Comparison of ENCODE assay signal across 8 mouse cellular contexts in the genomic region with DNA sequence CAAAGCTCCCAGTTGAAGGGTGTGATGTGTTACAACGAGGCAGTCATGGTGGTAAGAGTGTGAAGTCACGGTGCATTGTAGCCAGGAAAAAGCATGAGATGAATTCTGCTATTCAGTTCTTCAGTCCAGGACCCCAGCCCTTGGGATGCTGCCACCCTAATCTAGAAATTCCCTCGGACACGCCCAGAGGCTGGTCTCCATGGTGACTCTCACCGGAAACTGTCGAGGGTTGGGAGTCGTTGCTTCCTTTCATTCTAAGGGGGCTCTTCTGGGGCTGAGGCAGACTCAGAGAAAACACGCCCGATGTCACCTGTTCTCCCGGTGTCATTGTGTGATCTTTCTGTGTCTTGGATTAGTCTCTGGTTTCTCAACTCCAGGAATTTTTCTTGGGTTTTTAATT. TPM values are rescaled to one million over a fixed set of nuclear protein-coding genes. Genes with fewer than 3 reads are reported as not detected.
DNase-seq lines count a peak whose midpoint lies in the region; ATAC-seq and TF ChIP-seq lines count a peak whose summit lies in the region.

No protein-coding gene starts in this region.

- ATAC-seq in hindbrain, embryonic 15.5 days (ENCODE audit: low FRiP score, low read depth): no peak
- ATAC-seq in midbrain, postnatal 0 days (ENCODE audit: low FRiP score): no peak

- 9% methylated on average over 10 of the region's 10 CpGs for WGBS in heart, embryonic 10.5 days
- 3% methylated on average over 10 of the region's 10 CpGs for WGBS in hindbrain, embryonic 15.5 days
- 2% methylated on average over 10 of the region's 10 CpGs for WGBS in midbrain, postnatal 0 days

- TF ChIP-seq POLR2A in brain, embryonic 14.5 days (IDR thresholded peaks at IDR 0.05; ENCODE audit: borderline replicate concordance, extremely low read depth, insufficient read depth, insufficient read length, poor library complexity, severe bottlenecking): no peak

- no peaks in the 10 kb centered on the region for H3K9me3 ChIP-seq in heart, embryonic 10.5 days
- no peaks in the 10 kb centered on the region for H3K9me3 ChIP-seq in hindbrain, embryonic 15.5 days
- no peaks in the 10 kb centered on the region for H3K9me3 ChIP-seq in midbrain, postnatal 0 days (ENCODE audit: low read length)

- no peaks in the 10 kb centered on the region for H3K27me3 ChIP-seq in heart, embryonic 10.5 days (ENCODE audit: insufficient read depth, poor library complexity, severe bottlenecking)
- no peaks in the 10 kb centered on the region for H3K27me3 ChIP-seq in hindbrain, embryonic 15.5 days
- no peaks in the 10 kb centered on the region for H3K27me3 ChIP-seq in midbrain, postnatal 0 days (ENCODE audit: insufficient read depth, low read length)

- H3K9ac ChIP-seq in hindbrain, embryonic 15.5 days: no peak overlapping the region
- no peak overlapping the region for H3K9ac ChIP-seq in midbrain, postnatal 0 days (replicated peaks; ENCODE audit: low read length, poor library complexity, severe bottlenecking)

- H3K4me1 ChIP-seq in heart, embryonic 10.5 days: peaks cover 77% of the 10 kb centered on the region
- peaks cover 67% of the 10 kb centered on the region for H3K4me1 ChIP-seq in hindbrain, embryonic 15.5 days (replicated peaks)
- peaks cover 13% of the 10 kb centered on the region for H3K4me1 ChIP-seq in midbrain, postnatal 0 days (ENCODE audit: insufficient read depth, low read length)

- H3K4me2 ChIP-seq in hindbrain, embryonic 15.5 days: peak overlapping the region; percentile 41; the same call in 1 of the 2 replicates
- H3K4me2 ChIP-seq in midbrain, postnatal 0 days (ENCODE audit: low read depth, low read length, poor library complexity, severe bottlenecking): no peak overlapping the region

- DNase-seq in heart, embryonic 10.5 days (ENCODE audit: low spot score): no peak
- DNase-seq in heart, postnatal 14 days: no peak
- DNase-seq in brain, embryonic 14.5 days (ENCODE audit: low read depth): peak; percentile 59
- no peak for DNase-seq in midbrain, postnatal 0 days (ENCODE audit: low spot score)
- DNase-seq in right cerebral cortex, postnatal 4 days: no peak
- no peak for DNase-seq in adrenal gland, postnatal 14 days
- no peak for DNase-seq in left cerebral cortex, adult 8-10 months (ENCODE audit: low spot score in 2 of 2)

- H3K27ac ChIP-seq in heart, embryonic 10.5 days: peak overlapping the region; percentile 53
- H3K27ac ChIP-seq in hindbrain, embryonic 15.5 days (replicated peaks): peak overlapping the region; percentile 83
- peak overlapping the region; percentile 68; the same call in 1 of the 2 replicates for H3K27ac ChIP-seq in midbrain, postnatal 0 days (ENCODE audit: low read depth, low read length)

- intact Hi-C loops in heart, postnatal 14 days (cut with DNase I): loop anchor here (2.0 kb wide), 1 partner anchor 14 kb away; no protein-coding TSS in a partner anchor

- peak overlapping the region; percentile 37 for H3K4me3 ChIP-seq in heart, embryonic 10.5 days
- no peak overlapping the region for H3K4me3 ChIP-seq in hindbrain, embryonic 15.5 days
- H3K4me3 ChIP-seq in midbrain, postnatal 0 days (ENCODE audit: low read depth, low read length): no peak overlapping the region

- TF ChIP-seq CTCF in brain, embryonic 14.5 days (IDR thresholded peaks at IDR 0.05; ENCODE audit: borderline replicate concordance, extremely low read depth, insufficient read depth, insufficient read length): no peak
- TF ChIP-seq CTCF in midbrain, postnatal 0 days (IDR thresholded peaks at IDR 0.05): no peak

- H3K36me3 ChIP-seq in heart, embryonic 10.5 days: peaks cover 5% of the 10 kb centered on the region
- H3K36me3 ChIP-seq in hindbrain, embryonic 15.5 days: no peaks in the 10 kb centered on the region
- H3K36me3 ChIP-seq in midbrain, postnatal 0 days (ENCODE audit: insufficient read depth, low read length): no peaks in the 10 kb centered on the region

RNA-seq across cellular contexts. Expression of a gene that starts 15.7 kb away (rescaled TPM):
- 44.1 and 54.6 TPM in 2 replicates for polyA plus RNA-seq in heart, embryonic 10.5 days (2016; fragmentation: Nextera tagmentation; extraction: Ambion mirVana)
- total RNA-seq in heart, postnatal 14 days (2021): 100 to 1,000 TPM in 1 of 2 experiments, 10 to 100 TPM in 1; 92.9 to 101 TPM
- polyA plus RNA-seq in brain, embryonic 14.5 days (2012; rRNA removed): 94.4 and 171 TPM in 2 replicates
- polyA plus RNA-seq in hindbrain, embryonic 15.5 days (2015; fragmentation: Nextera tagmentation; extraction: Ambion mirVana): 79.7 and 81.1 TPM in 2 replicates
- total RNA-seq in midbrain, postnatal 0 days (2014; rRNA removed): 164 and 215 TPM in 2 replicates
- 51.5 and 65.9 TPM in 2 replicates for polyA plus RNA-seq in midbrain, postnatal 0 days (2015; fragmentation: Nextera tagmentation; extraction: Ambion mirVana)
- 86.4 and 91.3 TPM in 2 replicates for total RNA-seq in adrenal gland, postnatal 14 days (2021)
- total RNA-seq in left cerebral cortex, adult 8-10 months (2022): 100 to 1,000 TPM; 248 to 277 (median 262) TPM
